Mouse (Mus musculus) ES-E14 (cell line): Measurements from ENCODE around the gene Gm28308.

Source experiments
- HCFC1 ChIP-seq: IDR thresholded peaks from 2 replicates; pipeline ENCODE4 v1.6.1; 2012; ENCODE audit warnings: low read length, inconsistent platforms, borderline replicate concordance; ENCODE audit not compliant: insufficient read depth
- ZC3H11A ChIP-seq: IDR thresholded peaks from 2 replicates; pipeline ENCODE4 v1.6.1; 2012; ENCODE audit warnings: low read depth, mild to moderate bottlenecking, inconsistent platforms, low read length, borderline replicate concordance
- ZNF384 ChIP-seq: IDR thresholded peaks from 2 replicates; pipeline ENCODE4 v1.6.1; 2012; ENCODE audit warnings: low read depth, low read length, inconsistent platforms

GRCm38 (mm10) chr6:52229558-52230416, 16.6 kb upstream of the Gm28308 start:
- no peak for TF ChIP-seq HCFC1
- TF ChIP-seq ZNF384, result no peak
- no peak for TF ChIP-seq ZC3H11A
